Mouse (Mus musculus) A20 (cell line): ENCODE data around the gene Maml2.

Experiments used
- DNase-seq: peaks from one replicate; pipeline ENCODE4 v3.0.0-alpha.2; 2011; ENCODE audit warnings: low read depth, low spot score

The Maml2 gene

DNA sequence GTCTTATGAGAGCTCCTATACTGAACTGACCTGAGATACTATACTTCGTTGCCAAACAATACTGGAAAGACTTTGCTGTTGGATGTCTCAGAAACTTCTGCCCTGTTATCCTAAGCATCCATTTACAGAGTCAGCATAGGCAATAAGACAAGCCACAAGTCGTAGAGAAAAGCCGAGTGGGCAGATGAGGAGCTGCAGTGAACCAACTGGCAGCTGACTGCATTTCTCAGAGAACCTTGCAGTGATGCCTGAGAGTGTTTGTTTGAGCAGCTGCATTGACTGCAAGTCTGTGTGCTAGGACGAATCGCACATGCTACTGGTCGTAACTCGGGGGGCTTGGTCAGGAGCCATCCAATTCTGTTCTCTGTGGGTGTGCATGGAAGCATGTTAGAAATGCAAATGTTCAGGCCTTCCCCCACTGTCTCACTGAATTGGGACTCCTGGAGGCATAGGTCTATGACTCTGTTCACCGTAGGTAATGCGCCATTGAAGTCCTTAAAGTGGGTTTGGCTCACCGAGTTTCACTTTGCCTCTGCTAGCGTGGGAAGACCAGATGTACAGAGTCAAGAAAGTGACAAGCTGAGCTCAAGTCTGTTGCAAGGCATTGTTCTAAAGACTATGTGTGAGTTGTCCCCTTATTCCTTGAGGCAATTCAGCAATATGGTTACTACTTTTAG is 267.7 kb downstream of the Maml2 start:
- no peak for DNase-seq

DNA sequence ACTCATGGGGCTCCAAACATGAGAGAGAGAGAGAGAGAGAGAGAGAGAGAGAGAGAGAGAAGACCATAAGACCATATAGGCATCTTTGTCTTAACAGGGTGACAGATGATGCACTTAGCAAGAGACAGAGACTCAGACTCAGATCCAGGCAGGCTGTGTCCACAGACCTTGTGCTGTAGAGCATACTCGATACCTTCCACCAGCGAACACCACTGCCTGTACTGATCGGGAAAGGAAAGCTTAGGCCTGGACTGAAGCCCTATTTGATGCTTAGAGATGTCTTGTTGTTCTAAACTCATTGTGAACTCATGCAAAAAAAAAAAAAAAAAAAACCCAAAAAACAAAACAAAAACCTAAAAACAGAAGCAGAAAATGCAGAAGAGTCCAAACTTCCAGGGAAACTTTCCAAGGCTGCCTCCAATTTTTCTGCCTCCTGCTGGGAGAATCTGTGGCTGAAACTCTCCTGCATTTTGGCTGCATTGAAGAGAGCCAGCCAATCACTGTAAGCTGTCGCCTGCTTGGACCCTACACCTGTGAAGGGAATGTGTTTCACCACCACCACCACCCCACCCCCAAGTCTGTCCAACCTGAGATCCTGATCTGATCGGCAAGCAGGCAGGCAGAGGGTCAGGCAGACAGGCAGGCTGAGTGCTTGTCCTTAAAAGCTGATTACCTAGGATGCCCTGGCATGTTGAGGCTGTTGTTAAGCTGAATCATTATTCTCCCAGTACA is 268.6 kb downstream of the Maml2 start:
- DNase-seq, result no peak

DNA sequence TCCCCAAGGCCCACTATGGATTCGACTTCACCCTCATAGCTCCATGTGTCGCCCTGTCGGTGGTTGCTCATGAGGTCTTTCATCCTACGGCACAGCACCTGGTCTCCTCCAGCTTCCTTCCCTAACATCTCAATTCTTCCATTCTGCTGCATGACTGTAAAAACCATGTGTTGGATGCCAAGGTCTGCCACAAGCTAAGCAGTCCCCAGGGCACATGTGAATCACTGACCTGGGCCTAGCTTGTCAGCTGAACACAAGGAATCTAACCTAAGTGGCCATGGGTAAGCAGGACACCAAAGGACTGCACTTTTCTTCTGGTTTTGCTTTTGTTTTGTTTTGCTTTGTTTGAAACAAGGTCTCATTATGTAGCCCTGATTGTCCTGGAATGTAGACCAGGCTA is 271.3 kb downstream of the Maml2 start:
- DNase-seq, result no peak

DNA sequence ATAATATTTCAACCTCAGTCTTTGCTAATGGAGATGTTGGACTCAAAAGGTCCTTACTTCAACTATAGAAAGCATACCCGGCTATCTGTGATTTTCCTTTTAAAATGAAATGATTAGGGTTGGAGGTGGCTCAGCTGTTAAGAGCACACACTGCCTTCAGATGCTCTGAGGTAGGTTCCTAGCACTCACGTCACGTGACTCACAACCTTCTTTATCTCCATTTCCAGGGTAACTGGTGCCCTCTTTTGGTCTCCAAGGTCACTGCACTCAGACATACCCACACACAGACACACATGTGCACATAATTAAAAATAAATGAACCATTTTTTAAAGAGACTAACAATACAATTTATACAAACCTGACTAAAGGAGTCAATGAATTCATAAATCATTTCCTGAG is 275.1 kb downstream of the Maml2 start:
- DNase-seq, result no peak

DNA sequence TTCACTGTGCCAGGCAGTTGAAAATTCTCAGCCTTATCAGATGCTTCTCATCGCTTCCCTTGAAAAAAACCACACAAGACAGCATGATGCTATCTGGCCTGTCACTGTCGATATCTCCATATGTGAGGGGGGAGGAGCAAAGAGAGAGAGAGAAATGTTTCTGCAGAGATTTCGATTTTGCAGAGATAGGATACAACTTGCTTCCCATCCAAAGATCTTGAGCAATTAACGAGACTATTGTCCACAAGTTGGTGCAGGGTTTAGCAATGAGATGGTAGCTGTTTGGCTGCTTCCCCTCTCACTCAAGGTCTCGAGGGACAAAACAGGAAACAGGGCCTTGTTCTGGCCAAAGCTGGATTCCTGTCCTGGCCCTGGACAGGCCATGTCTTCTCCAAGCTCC is 276.3 kb downstream of the Maml2 start:
- no peak for DNase-seq

- no peak for DNase-seq
These were observed 277.2 kb downstream of the Maml2 start for GRCm38 (mm10) chr9:13574913-13575312.

DNA sequence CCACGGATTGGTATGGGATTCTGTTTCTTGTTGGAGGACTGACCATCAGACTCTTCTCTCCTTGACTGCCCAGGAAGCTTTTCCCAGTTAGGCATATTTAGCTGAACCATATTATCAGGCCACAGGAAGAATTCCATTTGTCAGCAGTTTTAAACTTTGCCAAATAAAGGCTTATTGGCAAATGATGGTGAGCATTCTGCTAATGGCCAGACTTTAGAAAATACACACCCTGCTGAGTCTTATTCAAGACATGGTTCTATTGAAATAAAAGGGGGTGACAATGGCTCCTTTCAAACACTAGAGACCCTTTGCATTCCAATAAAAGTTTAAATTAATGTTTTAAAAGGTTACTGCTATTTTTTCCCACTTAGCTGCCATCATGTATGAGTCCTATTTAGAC is 279.4 kb downstream of the Maml2 start:
- DNase-seq, result no peak

DNA sequence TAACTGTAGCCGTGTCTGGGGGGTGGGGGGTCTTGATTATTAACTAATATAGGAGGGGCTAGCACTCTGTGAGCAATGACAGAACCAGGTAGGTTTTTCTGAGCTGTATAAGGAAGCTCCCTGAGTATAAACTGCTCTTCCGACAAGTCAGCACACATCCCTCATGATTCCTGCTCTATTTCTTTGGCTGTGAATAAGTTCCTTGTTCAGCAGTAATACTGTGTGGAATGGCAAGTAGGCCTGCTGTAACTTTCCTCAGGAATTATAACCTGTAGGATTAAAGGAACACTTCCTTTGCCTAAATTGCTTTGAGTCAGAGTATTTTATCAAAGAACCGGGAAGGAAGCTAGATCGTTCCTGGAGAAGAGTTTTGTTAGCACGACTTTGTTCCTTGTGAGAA is 283.4 kb downstream of the Maml2 start:
- DNase-seq, result no peak

DNA sequence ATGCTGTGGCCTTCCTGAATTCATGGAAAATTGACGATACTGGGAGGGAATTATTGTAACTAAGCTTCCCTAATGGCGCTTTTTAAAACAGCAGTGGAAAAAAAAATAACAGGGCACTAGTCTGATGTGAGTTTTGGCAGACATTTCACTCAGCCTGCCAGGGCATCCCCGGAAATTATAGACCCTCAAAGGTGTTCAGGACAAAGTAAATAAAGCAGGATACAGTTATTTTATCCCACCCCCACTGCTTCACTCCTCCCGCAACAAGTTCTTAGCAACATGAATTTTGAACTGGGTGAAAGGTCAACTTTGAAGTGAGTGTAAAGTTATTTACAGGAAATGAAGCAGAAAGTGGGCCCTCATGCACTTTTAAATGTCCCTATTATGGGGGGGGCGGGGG is 286.2 kb downstream of the Maml2 start:
- no peak for DNase-seq

DNA sequence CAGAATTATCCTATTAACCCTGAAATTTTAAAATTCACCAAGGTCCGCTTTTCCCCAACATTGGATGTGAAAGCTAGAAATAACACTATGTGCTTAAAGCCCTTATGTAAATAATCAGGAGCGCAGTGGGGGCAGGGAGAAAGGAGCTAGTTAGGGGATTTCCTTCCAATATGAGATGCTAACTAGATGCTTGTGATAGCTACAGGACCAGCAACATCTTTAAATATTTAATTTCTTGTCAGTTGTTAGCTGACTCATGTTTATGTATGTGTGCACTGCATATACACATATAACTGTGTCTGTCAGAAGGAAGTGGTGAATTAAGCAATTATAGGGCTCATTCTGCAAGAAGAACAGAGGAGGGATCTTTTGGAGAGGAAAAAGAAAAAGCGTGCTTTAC is 286.7 kb downstream of the Maml2 start:
- no peak for DNase-seq

DNA sequence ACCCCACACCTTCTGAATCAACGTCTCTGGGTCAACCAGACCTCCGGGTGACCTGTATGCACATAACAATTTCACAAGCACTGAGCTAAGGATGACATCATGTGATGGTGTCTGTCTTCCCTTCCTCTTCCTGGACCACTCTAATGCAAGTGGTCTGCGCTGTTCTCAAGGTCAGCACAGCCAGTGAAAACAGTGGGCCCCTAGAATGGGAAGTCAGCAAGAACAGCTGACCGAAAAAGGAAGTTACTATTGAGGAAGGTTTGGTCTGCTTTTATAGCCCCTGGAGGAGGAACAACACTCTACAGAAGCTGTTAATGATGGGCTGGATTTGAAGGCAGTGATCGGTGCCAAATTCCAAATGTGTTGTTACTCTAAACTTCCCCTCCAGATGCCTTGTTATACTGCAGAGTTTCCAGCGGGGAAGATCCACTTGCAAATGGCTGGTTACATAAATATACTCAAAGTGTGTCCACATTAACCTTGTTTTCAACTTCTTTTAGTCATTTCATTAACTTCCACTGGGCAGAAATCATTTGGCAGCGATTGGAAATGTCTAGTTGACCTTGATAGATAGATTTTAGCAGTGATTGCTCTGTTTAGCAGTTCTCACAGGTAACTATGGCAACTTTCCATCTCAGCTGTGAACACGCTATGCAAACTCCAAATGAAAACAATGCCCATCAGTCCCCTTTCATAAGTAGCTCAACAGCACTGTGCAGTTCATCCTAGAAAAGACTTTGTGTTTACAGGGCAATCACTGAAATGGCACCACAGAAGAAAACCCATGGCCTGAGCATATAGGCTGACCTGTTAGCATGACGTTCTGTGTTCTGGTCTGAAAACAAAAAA is 289.6 kb downstream of the Maml2 start:
- DNase-seq, result peak; percentile 72

DNA sequence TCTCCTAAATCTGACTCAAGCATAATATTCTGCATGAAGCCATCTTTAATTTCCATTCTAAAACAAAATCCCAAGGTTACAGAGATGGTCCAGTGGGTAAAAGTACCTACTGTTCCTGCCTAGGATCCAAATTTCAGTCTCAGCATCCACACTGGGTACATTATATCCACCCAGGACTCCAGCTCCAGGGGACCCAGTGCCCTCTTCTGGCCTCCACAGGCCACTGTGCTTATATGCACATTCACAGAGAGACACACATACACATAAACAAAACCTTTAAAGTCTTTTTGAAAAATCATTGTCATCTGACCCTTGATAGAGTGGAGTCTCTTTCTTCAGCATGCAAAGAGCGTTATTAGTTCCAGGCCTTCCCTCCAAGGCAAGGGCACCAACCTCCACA is 291.0 kb downstream of the Maml2 start:
- DNase-seq, result peak; percentile 3

DNA sequence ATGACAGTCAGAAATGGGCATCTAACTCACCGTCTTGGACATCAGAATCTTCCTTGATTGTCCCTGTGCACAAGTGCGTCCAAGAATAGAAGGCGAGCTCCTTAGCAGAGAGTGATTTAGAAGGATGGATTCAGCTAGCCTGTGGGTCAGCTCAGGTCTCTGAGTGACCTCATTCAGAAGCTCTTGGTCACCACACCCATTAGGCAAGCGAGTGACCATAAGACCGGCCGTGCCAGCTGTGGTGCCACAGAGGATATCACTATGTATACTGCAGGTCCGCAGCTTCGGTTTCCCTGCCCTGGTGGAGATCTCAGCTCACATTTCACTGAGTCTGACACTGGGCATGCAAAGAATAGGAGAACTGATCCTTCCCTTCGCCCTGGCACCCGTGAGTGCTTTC is 294.9 kb downstream of the Maml2 start:
- no peak for DNase-seq

DNA sequence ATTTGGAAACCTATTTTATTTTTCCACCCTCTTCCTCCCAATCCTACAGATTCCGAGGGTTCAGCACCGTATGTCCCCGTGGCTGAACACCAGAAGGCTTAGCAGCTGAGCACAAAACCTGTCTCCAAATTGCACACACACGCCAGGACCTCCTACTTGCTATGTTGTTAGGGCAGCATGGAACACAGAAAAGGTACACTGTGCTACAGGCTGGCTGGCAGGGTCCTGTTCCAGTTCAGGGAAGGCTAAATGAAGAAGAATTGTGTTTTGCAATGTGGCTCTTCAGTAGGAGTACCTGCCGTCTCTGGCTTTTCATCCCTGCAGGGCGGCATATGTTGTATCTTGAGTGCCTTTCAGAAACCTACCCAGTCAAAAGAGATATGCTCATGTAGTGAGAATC is 300.0 kb downstream of the Maml2 start:
- DNase-seq, result no peak

- DNase-seq, result no peak
These were observed 301.0 kb downstream of the Maml2 start for GRCm38 (mm10) chr9:13598596-13599333.

DNA sequence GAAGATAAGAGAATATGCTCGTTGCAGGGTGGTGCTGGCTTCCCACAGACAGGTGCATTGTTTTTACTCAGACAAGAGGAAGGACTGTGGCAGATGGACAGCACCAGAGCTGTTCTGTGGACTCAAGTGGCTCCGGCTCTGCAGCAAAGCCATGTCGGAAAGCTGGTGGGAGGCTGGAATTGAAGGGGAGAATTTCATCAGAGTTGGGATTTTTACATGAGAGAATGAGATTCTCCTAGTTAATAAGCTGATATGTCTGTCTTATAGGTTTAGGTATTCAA is 301.5 kb downstream of the Maml2 start:
- no peak for DNase-seq

DNA sequence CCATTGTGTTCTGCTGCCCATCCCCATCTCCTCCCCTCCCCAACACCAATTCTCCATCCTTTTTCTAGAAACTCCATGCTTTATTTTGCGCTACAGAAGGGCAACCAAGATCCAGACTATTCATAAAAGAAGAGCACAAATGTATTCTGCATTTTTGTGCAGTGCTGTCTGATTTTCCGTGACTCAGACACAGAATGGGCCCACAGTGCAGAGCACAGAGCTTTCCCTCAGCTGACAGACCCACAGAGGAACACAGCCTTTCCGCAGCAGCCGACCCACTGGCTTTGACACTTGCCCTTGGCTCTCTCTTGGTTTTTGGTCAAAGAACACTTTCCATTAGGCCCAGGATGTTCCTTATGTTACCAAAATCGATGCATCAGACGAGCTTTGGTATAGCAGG is 302.0 kb downstream of the Maml2 start:
- no peak for DNase-seq

- no peak for DNase-seq
These were observed 304.0 kb downstream of the Maml2 start for GRCm38 (mm10) chr9:13601729-13602128.

DNA sequence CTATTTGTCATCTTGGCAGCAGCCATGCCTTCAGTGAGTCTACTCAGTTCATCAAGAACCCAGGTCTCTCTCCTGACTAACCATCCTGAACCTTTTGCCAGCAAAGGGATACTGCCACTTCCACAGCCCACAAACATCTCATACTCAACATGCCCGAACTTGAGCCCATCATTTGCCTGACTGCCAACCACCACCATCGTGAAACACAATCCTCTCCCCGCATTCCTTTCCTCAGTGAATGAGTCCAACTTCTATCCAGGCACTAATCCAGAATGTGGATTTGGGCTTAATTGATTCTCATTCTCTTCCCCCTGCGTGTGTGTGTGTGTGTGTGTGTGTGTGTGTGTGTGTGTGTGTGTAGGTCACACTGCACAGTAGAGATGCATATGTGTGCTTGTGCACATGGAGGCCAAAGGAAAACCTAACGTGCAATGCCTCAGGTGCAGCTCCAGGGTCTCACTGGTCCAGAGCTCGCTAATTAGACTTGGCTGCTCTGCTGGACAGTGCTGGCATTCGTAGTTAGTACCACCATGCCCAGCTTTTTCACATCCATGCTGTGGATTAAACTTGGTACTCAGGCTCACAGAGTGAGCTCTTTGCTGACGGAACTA is 305.9 kb downstream of the Maml2 start:
- DNase-seq, result no peak

- DNase-seq, result no peak
These were observed 309.9 kb downstream of the Maml2 start for GRCm38 (mm10) chr9:13607609-13608185.

DNA sequence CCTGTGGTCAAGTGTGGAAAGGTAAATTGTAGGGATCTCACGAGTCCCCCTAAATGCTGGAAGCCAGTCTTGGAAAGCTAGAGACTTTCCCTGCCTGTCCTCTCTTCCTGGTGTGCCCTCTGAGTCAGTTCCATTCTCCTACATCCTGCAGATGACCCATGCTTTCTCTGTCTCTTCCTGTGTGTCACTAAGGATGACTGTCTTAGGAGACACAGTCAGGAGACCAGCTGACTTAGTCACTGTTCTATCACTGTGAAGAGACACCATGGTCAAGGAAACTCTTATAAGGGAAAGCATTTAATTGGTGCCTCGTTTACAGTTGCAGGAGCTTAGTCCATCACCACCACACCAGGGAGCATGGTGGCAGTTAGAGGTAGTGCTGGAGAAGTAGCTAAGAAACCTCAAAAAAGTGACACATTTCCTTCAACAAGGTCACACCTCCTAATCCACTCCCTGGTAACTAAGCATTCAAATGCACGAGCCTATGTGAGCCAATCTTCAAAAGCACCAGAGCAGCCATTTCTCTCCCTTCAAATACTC is 310.8 kb downstream of the Maml2 start:
- DNase-seq, result no peak
